Mouse (Mus musculus) testis, adult 2 months (tissue): ENCODE data around the gene Mroh2a.

Experiments used
- CTCF ChIP-seq: fragments of 200-500 bp; IDR thresholded peaks from 2 replicates; pipeline ENCODE4 v1.5.1; 2012; ENCODE audit warnings: low read depth, mild to moderate bottlenecking, inconsistent platforms, low read length, moderate library complexity; ENCODE audit not compliant: control insufficient read depth, insufficient read depth, insufficient replicate concordance
- POLR2A ChIP-seq: fragments of 200-500 bp; IDR thresholded peaks from 2 replicates; pipeline ENCODE4 v1.6.1; 2012; ENCODE audit warnings: low read depth, mild to moderate bottlenecking, inconsistent platforms, low read length, moderate library complexity; ENCODE audit not compliant: control insufficient read depth

- no peak for TF ChIP-seq POLR2A
- no peak for TF ChIP-seq CTCF
Observed at GRCm38 (mm10) chr1:88275078-88275680, 48.4 kb downstream of the Mroh2a start.
